ENCODE assay signal across 18 mouse cellular contexts in genomic region chr5:52908246-52908645, GRCm38 (mm10).
DNase-seq lines count a peak whose midpoint lies in the region; TF ChIP-seq lines count a peak whose summit lies in the region.
"Had no signal": no experiment of that assay in that cellular context is flagged by ENCODE, and none has a peak within 500 bp of the region (broad histone marks: within the 10 kb centered on the region; RNA-seq: fewer than 3 reads in every experiment).

No protein-coding gene starts in this region.

- H3K4me2 ChIP-seq in CH12.LX (ENCODE audit: insufficient read depth, low read depth, poor library complexity, severe bottlenecking), result 0 out of 2 replicates have a peak overlapping the region, but pooled peaks have one; percentile 5
- H3K4me2 ChIP-seq: forebrain, embryonic 12.5 days; heart, embryonic 15.5 days; liver, embryonic 13.5 days; lung, embryonic 15.5 days; midbrain, embryonic 12.5 days had no signal

- H3K27ac ChIP-seq in CH12.LX (ENCODE audit: insufficient read depth, low read depth), result peak overlapping the region; percentile 37; the same call in 1 of the 2 replicates
- H3K27ac ChIP-seq in bone marrow macrophage, adult 2 months (ENCODE audit: insufficient read depth, low read depth, low read length), result 0 out of 2 replicates have a peak overlapping the region, but pooled peaks have one; percentile 14
- H3K27ac ChIP-seq: forebrain, embryonic 12.5 days; heart, adult 2 months; heart, embryonic 15.5 days; liver, embryonic 13.5 days; lung, embryonic 15.5 days; midbrain, embryonic 12.5 days had no signal

- no peaks in the 10 kb centered on the region for H3K36me3 ChIP-seq in CH12.LX (replicated peaks in 1 of 2; ENCODE audit: control insufficient read depth in 1 of 2, insufficient read depth in 1 of 2, low read length in 1 of 2)
- H3K36me3 ChIP-seq: forebrain, embryonic 12.5 days; heart, embryonic 15.5 days; liver, embryonic 13.5 days; lung, embryonic 15.5 days; midbrain, embryonic 12.5 days had no signal

- TF ChIP-seq EP300 in CH12.LX (IDR thresholded peaks at IDR 0.05; ENCODE audit: low read length), result peak; percentile 40

- in situ Hi-C loops in CH12.LX (cut with MboI; ENCODE audit: low pct_ligation_motif_present, low pct_unique_long_range_greater_than_20kb, low sequenced_read_pairs), result no loop called here

- peaks cover 7 to 28% of the 10 kb centered on the region in 2 experiments for H3K4me1 ChIP-seq in CH12.LX (ENCODE audit: control insufficient read depth in 1 of 2, insufficient read depth in 2 of 2)
- H3K4me1 ChIP-seq in bone marrow macrophage, adult 2 months (ENCODE audit: control insufficient read depth, insufficient read depth, low read length), result peaks cover 15% of the 10 kb centered on the region
- H3K4me1 ChIP-seq: forebrain, embryonic 12.5 days; heart, embryonic 15.5 days; midbrain, embryonic 12.5 days had no signal

- dilution Hi-C loops in CH12.LX (cut with MboI; ENCODE audit: extremely low pct_ligation_motif_present, extremely low pct_unique_long_range_greater_than_20kb, low sequenced_read_pairs), result no loop called here

- H3K27me3 ChIP-seq in CH12.LX (replicated peaks), result no peaks in the 10 kb centered on the region
- H3K27me3 ChIP-seq: forebrain, embryonic 12.5 days; heart, embryonic 15.5 days; liver, embryonic 13.5 days; lung, embryonic 15.5 days; midbrain, embryonic 12.5 days had no signal

- H3K9me3 ChIP-seq in CH12.LX (replicated peaks; ENCODE audit: low read length), result no peaks in the 10 kb centered on the region
- H3K9me3 ChIP-seq: forebrain, embryonic 12.5 days; heart, embryonic 15.5 days; liver, embryonic 13.5 days; lung, embryonic 15.5 days; midbrain, embryonic 12.5 days had no signal

- H3K9ac ChIP-seq in CH12.LX (ENCODE audit: insufficient read depth, low read depth), result no peak overlapping the region
- H3K9ac ChIP-seq: forebrain, embryonic 12.5 days; heart, embryonic 15.5 days; liver, embryonic 13.5 days; lung, embryonic 15.5 days; midbrain, embryonic 12.5 days had no signal

- no peak for TF ChIP-seq CTCF in CH12.LX (conservative IDR thresholded peaks at IDR 0.05 in 1 of 2, IDR thresholded peaks at IDR 0.05 in 1 of 2; ENCODE audit: low read depth in 2 of 2, low read length in 2 of 2)
- TF ChIP-seq CTCF in bone marrow macrophage, adult 2 months (IDR thresholded peaks at IDR 0.05; ENCODE audit: low read depth, low read length), result no peak

- peak; percentile 8 for DNase-seq in layer of hippocampus, adult 9-11 months
- DNase-seq in layer of hippocampus, postnatal 14 days (ENCODE audit: low spot score in 2 of 2), result no peak
- DNase-seq in 3T3-L1 (ENCODE audit: low read depth, low spot score), result peak; percentile 94
- peak; percentile 73 for DNase-seq in CH12.LX (ENCODE audit: extremely low read depth)
- DNase-seq in cerebellum, postnatal 25 days, result no peak
- no peak for DNase-seq in cerebellum, postnatal 36 days
- no peak for DNase-seq in urinary bladder, postnatal 14 days (ENCODE audit: low spot score)
- DNase-seq: cerebellum, adult 9-10 months; heart, adult 2 months; kidney, adult 9 months; kidney, postnatal 36 days; liver, embryonic 13.5 days; thymus, postnatal 36 days had no signal

- TF ChIP-seq POLR2A in CH12.LX (IDR thresholded peaks at IDR 0.05; ENCODE audit: low read depth, low read length), result no peak
- no peak for TF ChIP-seq POLR2A in bone marrow macrophage, adult 2 months (IDR thresholded peaks at IDR 0.05; ENCODE audit: borderline replicate concordance, low read depth, low read length)

- H3K4me3 ChIP-seq in CH12.LX (replicated peaks in 1 of 3; ENCODE audit: low read depth in 2 of 3, low read length in 2 of 3, poor library complexity in 1 of 3), result no peak overlapping the region
- no peak overlapping the region for H3K4me3 ChIP-seq in bone marrow macrophage, adult 2 months (ENCODE audit: insufficient read depth, low read length)
- H3K4me3 ChIP-seq: forebrain, embryonic 12.5 days; heart, adult 2 months; heart, embryonic 15.5 days; liver, embryonic 13.5 days; lung, embryonic 15.5 days; midbrain, embryonic 12.5 days had no signal

- TF ChIP-seq RAD21 in CH12.LX (IDR thresholded peaks at IDR 0.05; ENCODE audit: low read depth, low read length), result no peak

- H3K79me2 ChIP-seq in CH12.LX (replicated peaks; ENCODE audit: control insufficient read depth, extremely low read depth, insufficient read depth, poor library complexity, severe bottlenecking), result no peaks in the 10 kb centered on the region

TF ChIP-seq in CH12.LX, 34 proteins besides CTCF, POLR2A, EP300 and RAD21:
- peak; percentile 40; the same call in 1 of the 2 replicates for TF ChIP-seq IRF4 (IDR thresholded peaks at IDR 0.05; ENCODE audit: low read depth, low read length)
- TF ChIP-seq RCOR1 (conservative IDR thresholded peaks at IDR 0.05; ENCODE audit: low read depth, low read length), result no peak
- TF ChIP-seq CHD1 (IDR thresholded peaks at IDR 0.05; ENCODE audit: low read depth, low read length), result no peak
- peak; percentile 64 for TF ChIP-seq ETS1 (conservative IDR thresholded peaks at IDR 0.05; ENCODE audit: low read depth, low read length)
- peak; percentile 40; the same call in 1 of the 2 replicates for TF ChIP-seq TCF12 (IDR thresholded peaks at IDR 0.05; ENCODE audit: low read depth, low read length)
- peak; percentile 75 for TF ChIP-seq BHLHE40 (IDR thresholded peaks at IDR 0.05; ENCODE audit: low read depth, low read length)
- TF ChIP-seq MAFK (IDR thresholded peaks at IDR 0.05; ENCODE audit: insufficient replicate concordance, low read length), result 0 out of 2 replicates have a peak, but pooled peaks have one; percentile 1
- no peak; the same call in 1 of the 2 replicates for TF ChIP-seq USF2 (conservative IDR thresholded peaks at IDR 0.05; ENCODE audit: low read depth, low read length)
- TF ChIP-seq TBP (conservative IDR thresholded peaks at IDR 0.05; ENCODE audit: low read depth, low read length), result no peak
- no peak for TF ChIP-seq ELF1 (IDR thresholded peaks at IDR 0.05; ENCODE audit: low read depth, low read length)

Comparison
In these comparisons a context has a peak if more than half of its experiments do, and no peak if none do; other contexts are left out.
1. DNase-seq: peak in layer of hippocampus, adult 9-11 months (single experiment), 3T3-L1 (single experiment) and CH12.LX (single experiment); none in layer of hippocampus, postnatal 14 days (0 of 2), cerebellum, postnatal 25 days (0 of 2), cerebellum, postnatal 36 days (0 of 2) and urinary bladder, postnatal 14 days (single experiment).